Mouse (Mus musculus): ENCODE results near the gene Hecw2. TPM values are rescaled to one million over a fixed set of nuclear protein-coding genes. Genes with fewer than 3 reads are reported as not detected.

Gene Hecw2
- polyA plus RNA-seq, 1 experiment from 2014 or later = 7.2 TPM

GRCm38 (mm10) chr1:54153216-54153786 is 41.7 kb downstream of the Hecw2 start:
- no peaks in the 10 kb centered on the region for H3K9me3 ChIP-seq
- no peak overlapping the region for H3K4me2 ChIP-seq
- H3K4me1 ChIP-seq (replicated peaks) = no peaks in the 10 kb centered on the region
- H3K27me3 ChIP-seq = no peaks in the 10 kb centered on the region
- H3K27ac ChIP-seq = no peak overlapping the region
- H3K4me3 ChIP-seq = no peak overlapping the region
- H3K36me3 ChIP-seq = no peaks in the 10 kb centered on the region
- WGBS = 92% methylated on average over 6 of the region's 6 CpGs
- H3K9ac ChIP-seq = no peak overlapping the region
- no peak for ATAC-seq (ENCODE audit: low FRiP score)

GRCm38 (mm10) chr1:54145106-54145505 is 49.9 kb downstream of the Hecw2 start:
- no peak for ATAC-seq (ENCODE audit: low FRiP score)
- Histone ChIP-seq H3K4me1 (replicated peaks) (no peaks in the 10 kb centered on the region), H3K9me3 (no peaks in the 10 kb centered on the region), H3K9ac (no peak overlapping the region), H3K4me2 (no peak overlapping the region), H3K27me3 (no peaks in the 10 kb centered on the region), H3K36me3 (no peaks in the 10 kb centered on the region), H3K4me3 (no peak overlapping the region), H3K27ac (no peak overlapping the region)
- WGBS = 95% methylated on average over 5 of the region's 5 CpGs

- Histone ChIP-seq H3K9me3 (no peaks in the 10 kb centered on the region), H3K4me1 (replicated peaks) (peaks cover 14% of the 10 kb centered on the region), H3K4me2 (no peak overlapping the region), H3K9ac (no peak overlapping the region), H3K4me3 (no peak overlapping the region), H3K36me3 (no peaks in the 10 kb centered on the region), H3K27ac (peak overlapping the region; percentile 62), H3K27me3 (no peaks in the 10 kb centered on the region)
- ATAC-seq (ENCODE audit: low FRiP score) = peak; percentile 60; the same call in 1 of the 2 replicates
- WGBS = 54% methylated on average over 4 of the region's 4 CpGs
These were observed 61.0 kb downstream of the Hecw2 start for GRCm38 (mm10) chr1:54133802-54134436.

- Histone ChIP-seq H3K27me3 (no peaks in the 10 kb centered on the region), H3K4me1 (replicated peaks) (peaks cover 11% of the 10 kb centered on the region), H3K9ac (no peak overlapping the region), H3K9me3 (no peaks in the 10 kb centered on the region), H3K4me3 (no peak overlapping the region), H3K36me3 (no peaks in the 10 kb centered on the region), H3K4me2 (no peak overlapping the region), H3K27ac (no peak overlapping the region)
- 33% methylated on average over 5 of the region's 5 CpGs for WGBS
- no peak for ATAC-seq (ENCODE audit: low FRiP score)
These were observed 66.1 kb downstream of the Hecw2 start for GRCm38 (mm10) chr1:54128714-54129431.

- ATAC-seq (ENCODE audit: low FRiP score) = no peak
- no peak overlapping the region for H3K4me2 ChIP-seq
- H3K4me1 ChIP-seq (replicated peaks) = no peaks in the 10 kb centered on the region
- no peak overlapping the region for H3K27ac ChIP-seq
- H3K36me3 ChIP-seq = no peaks in the 10 kb centered on the region
- WGBS = 81% methylated on average over 10 of the region's 10 CpGs
- no peak overlapping the region for H3K4me3 ChIP-seq
- no peaks in the 10 kb centered on the region for H3K27me3 ChIP-seq
- H3K9ac ChIP-seq = no peak overlapping the region
- no peaks in the 10 kb centered on the region for H3K9me3 ChIP-seq
These were observed 67.8 kb downstream of the Hecw2 start for GRCm38 (mm10) chr1:54126991-54127742.

GRCm38 (mm10) chr1:54122551-54122950 is 72.4 kb downstream of the Hecw2 start:
- H3K4me2 ChIP-seq = no peak overlapping the region
- no peak overlapping the region for H3K27ac ChIP-seq
- ATAC-seq (ENCODE audit: low FRiP score) = no peak
- H3K9me3 ChIP-seq = no peaks in the 10 kb centered on the region
- H3K27me3 ChIP-seq = no peaks in the 10 kb centered on the region
- no peak overlapping the region for H3K4me3 ChIP-seq
- H3K4me1 ChIP-seq (replicated peaks) = peaks cover 9% of the 10 kb centered on the region
- no peaks in the 10 kb centered on the region for H3K36me3 ChIP-seq
- no peak overlapping the region for H3K9ac ChIP-seq
- WGBS = 79% methylated on average over 2 of the region's 2 CpGs

GRCm38 (mm10) chr1:54121071-54121730 is 73.8 kb downstream of the Hecw2 start:
- Histone ChIP-seq H3K36me3 (no peaks in the 10 kb centered on the region), H3K9me3 (no peaks in the 10 kb centered on the region), H3K27me3 (no peaks in the 10 kb centered on the region), H3K9ac (no peak overlapping the region), H3K4me2 (no peak overlapping the region), H3K27ac (no peak overlapping the region), H3K4me3 (no peak overlapping the region), H3K4me1 (replicated peaks) (peaks cover 9% of the 10 kb centered on the region)
- ATAC-seq (ENCODE audit: low FRiP score) = no peak
- 88% methylated on average over 5 of the region's 5 CpGs for WGBS

GRCm38 (mm10) chr1:54119638-54120320 is 75.2 kb downstream of the Hecw2 start:
- peak; percentile 73 for ATAC-seq (ENCODE audit: low FRiP score)
- H3K4me3 ChIP-seq = no peak overlapping the region

GRCm38 (mm10) chr1:54118342-54118973 is 76.5 kb downstream of the Hecw2 start:
- Histone ChIP-seq H3K4me1 (replicated peaks) (peaks cover 9% of the 10 kb centered on the region), H3K4me3 (no peak overlapping the region), H3K4me2 (no peak overlapping the region), H3K9ac (no peak overlapping the region), H3K36me3 (no peaks in the 10 kb centered on the region), H3K27me3 (no peaks in the 10 kb centered on the region), H3K27ac (no peak overlapping the region), H3K9me3 (no peaks in the 10 kb centered on the region)
- WGBS = 84% methylated on average over 8 of the region's 8 CpGs
- no peak for ATAC-seq (ENCODE audit: low FRiP score)

More at GRCm38 (mm10) chr1:54119638-54120320, 75.2 kb downstream of the Hecw2 start:
- Histone ChIP-seq H3K36me3 (no peaks in the 10 kb centered on the region), H3K27me3 (no peaks in the 10 kb centered on the region), H3K4me2 (no peak overlapping the region), H3K9ac (no peak overlapping the region), H3K27ac (no peak overlapping the region), H3K9me3 (no peaks in the 10 kb centered on the region), H3K4me1 (replicated peaks) (peaks cover 9% of the 10 kb centered on the region)
- 67% methylated on average over 9 of the region's 9 CpGs for WGBS

GRCm38 (mm10) chr1:54110920-54111605 is 83.9 kb downstream of the Hecw2 start:
- Histone ChIP-seq H3K36me3 (no peaks in the 10 kb centered on the region), H3K9me3 (no peaks in the 10 kb centered on the region), H3K4me1 (replicated peaks) (no peaks in the 10 kb centered on the region), H3K4me3 (no peak overlapping the region), H3K27ac (no peak overlapping the region), H3K4me2 (no peak overlapping the region), H3K9ac (no peak overlapping the region), H3K27me3 (no peaks in the 10 kb centered on the region)
- 91% methylated on average over 8 of the region's 8 CpGs for WGBS
- ATAC-seq (ENCODE audit: low FRiP score) = no peak

- no peaks in the 10 kb centered on the region for H3K36me3 ChIP-seq
- no peak overlapping the region for H3K4me2 ChIP-seq
- no peaks in the 10 kb centered on the region for H3K4me1 ChIP-seq (replicated peaks)
- H3K9ac ChIP-seq = no peak overlapping the region
- no peak overlapping the region for H3K27ac ChIP-seq
- H3K4me3 ChIP-seq = no peak overlapping the region
- no peaks in the 10 kb centered on the region for H3K27me3 ChIP-seq
- H3K9me3 ChIP-seq = no peaks in the 10 kb centered on the region
- ATAC-seq (ENCODE audit: low FRiP score) = no peak
- WGBS = 68% methylated on average over 5 of the region's 5 CpGs
These were observed 85.7 kb downstream of the Hecw2 start for GRCm38 (mm10) chr1:54109255-54109654.

All from hindbrain, embryonic 13.5 days (tissue).